Mouse (Mus musculus): ENCODE data around the gene 4930558C23Rik. TPM values are rescaled to one million over a fixed set of nuclear protein-coding genes. Genes with fewer than 3 reads are reported as not detected.
"Not testable (repeated sequence)": the region's sequence is repeated elsewhere in the genome, so short reads cannot be mapped to it uniquely, and the experiment has no call there.

4930558C23Rik gene
- polyA plus RNA-seq, 1 experiment from 2014 or later, result not detected

DNA sequence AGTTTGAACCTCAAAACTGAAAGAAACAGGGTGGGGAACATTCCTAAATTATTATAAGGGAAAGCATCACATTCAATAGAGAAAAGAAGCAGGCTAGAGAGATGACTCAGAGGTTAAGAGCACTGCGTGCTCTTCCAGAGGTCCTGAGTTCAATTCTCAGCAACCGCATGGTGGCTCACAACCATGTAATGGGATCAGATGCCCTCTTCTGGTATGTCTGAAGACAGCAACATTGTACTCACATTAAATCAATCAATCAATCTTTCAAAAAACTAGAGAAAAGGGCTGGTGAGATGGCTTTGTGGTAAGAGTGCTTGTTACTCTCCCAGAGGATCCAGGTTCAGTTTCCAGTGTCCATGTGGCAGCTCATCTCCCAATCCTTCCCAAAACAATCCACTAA lies 6.2 kb upstream of the 4930558C23Rik start:
- Histone ChIP-seq H3K36me3 (ENCODE audit: control insufficient read depth, insufficient read depth) (no peaks in the 10 kb centered on the region), H3K9ac (ENCODE audit: low read length) (no peak overlapping the region), H3K4me1 (ENCODE audit: control insufficient read depth, insufficient read depth, low read length) (no peaks in the 10 kb centered on the region), H3K9me3 (replicated peaks; ENCODE audit: control insufficient read depth, low read length) (0 out of 2 replicates have a peak, but pooled peaks cover 5% of the 10 kb centered on the region), H3K27me3 (ENCODE audit: control insufficient read depth, insufficient read depth, low read length) (no peaks in the 10 kb centered on the region), H3K27ac (ENCODE audit: low read length) (no peak overlapping the region), H3K4me2 (ENCODE audit: low read depth, low read length) (no peak overlapping the region), H3K4me3 (ENCODE audit: low read length) (no peak overlapping the region)
- ATAC-seq (replicated peaks; ENCODE audit: extremely low read depth, insufficient read depth, low FRiP score), result no peak
- 92% methylated on average over 2 of the region's 2 CpGs for WGBS

DNA sequence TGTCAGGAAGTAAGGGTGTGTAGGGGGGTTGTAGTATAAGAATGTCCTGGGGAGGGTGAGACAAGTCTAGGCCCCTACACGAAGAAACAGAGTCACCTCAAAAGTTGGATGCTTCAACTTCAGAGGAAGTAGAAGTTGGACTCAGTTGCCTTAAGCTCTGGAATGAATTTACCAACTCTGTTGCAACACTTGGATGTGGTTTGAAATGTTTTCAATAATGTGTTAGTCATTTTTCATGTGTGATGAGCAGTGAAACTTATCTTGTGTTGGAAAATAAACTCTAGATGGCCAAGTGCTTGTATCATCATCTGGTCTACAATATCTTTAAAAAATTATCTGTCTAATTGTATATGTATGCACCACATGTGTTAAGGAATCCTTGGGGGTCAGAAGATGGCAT lies 5.1 kb upstream of the 4930558C23Rik start:
- Histone ChIP-seq H3K4me2 (ENCODE audit: low read depth, low read length) (no peak overlapping the region), H3K27me3 (ENCODE audit: control insufficient read depth, insufficient read depth, low read length) (no peaks in the 10 kb centered on the region), H3K9ac (ENCODE audit: low read length) (no peak overlapping the region), H3K9me3 (replicated peaks; ENCODE audit: control insufficient read depth, low read length) (no peaks in the 10 kb centered on the region), H3K4me3 (ENCODE audit: low read length) (no peak overlapping the region), H3K36me3 (ENCODE audit: control insufficient read depth, insufficient read depth) (no peaks in the 10 kb centered on the region), H3K4me1 (ENCODE audit: control insufficient read depth, insufficient read depth, low read length) (no peaks in the 10 kb centered on the region), H3K27ac (ENCODE audit: low read length) (no peak overlapping the region)
- no peak for ATAC-seq (replicated peaks; ENCODE audit: extremely low read depth, insufficient read depth, low FRiP score)
- WGBS, result 69% methylated on average over 1 of the region's 1 CpGs

DNA sequence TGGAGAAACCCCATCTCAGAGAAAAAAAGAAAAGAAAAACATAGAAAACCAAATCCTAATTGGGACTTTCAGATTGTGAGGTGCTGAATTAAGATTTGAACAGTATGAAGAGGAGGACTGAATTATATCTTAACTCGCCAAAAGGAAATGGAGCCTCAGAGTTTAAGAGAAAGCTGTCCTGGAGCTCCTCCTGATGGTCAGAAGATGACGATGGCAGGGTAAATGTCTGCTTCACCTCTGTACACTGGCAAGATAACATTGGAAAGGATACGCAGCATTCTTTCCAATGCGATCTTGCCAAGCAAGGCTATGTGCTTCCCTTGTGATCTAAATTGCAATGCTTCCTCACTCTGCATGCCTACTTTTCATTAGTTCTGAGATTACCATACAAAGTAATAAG lies 8.3 kb downstream of the 4930558C23Rik start:
- H3K4me2 ChIP-seq (ENCODE audit: low read depth, low read length), result no peak overlapping the region
- H3K4me1 ChIP-seq (ENCODE audit: control insufficient read depth, insufficient read depth, low read length), result no peaks in the 10 kb centered on the region
- no peaks in the 10 kb centered on the region for H3K27me3 ChIP-seq (ENCODE audit: control insufficient read depth, insufficient read depth, low read length)
- WGBS, result 66% methylated on average over 4 of the region's 4 CpGs
- H3K9ac ChIP-seq (ENCODE audit: low read length), result no peak overlapping the region
- H3K36me3 ChIP-seq (ENCODE audit: control insufficient read depth, insufficient read depth), result no peaks in the 10 kb centered on the region
- ATAC-seq (replicated peaks; ENCODE audit: extremely low read depth, insufficient read depth, low FRiP score), result no peak
- no peak overlapping the region for H3K27ac ChIP-seq (ENCODE audit: low read length)
- H3K4me3 ChIP-seq (ENCODE audit: low read length), result no peak overlapping the region
- H3K9me3 ChIP-seq (replicated peaks; ENCODE audit: control insufficient read depth, low read length), result no peaks in the 10 kb centered on the region

DNA sequence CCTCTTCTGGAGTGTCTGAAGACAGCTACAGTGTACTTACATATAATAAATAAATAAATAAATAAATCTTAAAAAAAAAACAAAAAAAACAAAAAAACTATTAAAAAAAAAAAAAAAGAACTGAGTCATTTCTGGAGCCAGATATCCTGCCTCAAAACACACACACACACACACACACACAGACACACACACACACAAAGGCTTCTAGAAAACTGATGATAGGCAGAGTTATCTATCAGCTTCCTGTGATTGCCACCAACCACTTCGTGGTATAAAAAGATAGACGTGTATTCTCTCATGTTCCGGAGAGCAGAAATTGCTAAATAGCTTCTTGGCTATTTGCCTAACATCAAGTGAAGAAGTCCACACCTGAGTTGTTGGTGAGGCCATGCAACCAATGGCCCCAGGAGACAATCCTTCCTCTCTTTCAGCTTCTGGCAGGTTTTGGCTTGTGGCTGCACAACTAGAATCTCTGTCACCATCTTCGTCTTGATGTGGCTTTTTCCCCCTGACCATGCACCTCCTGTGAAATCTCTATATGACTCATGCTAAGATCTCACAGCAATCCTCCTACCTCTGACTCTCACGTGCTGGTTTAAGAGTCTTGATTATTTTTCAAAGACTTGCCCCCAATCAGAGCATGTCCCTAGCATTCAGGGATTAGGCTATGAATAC lies 17.1 kb downstream of the 4930558C23Rik start:
- Histone ChIP-seq H3K27ac (ENCODE audit: low read length) (no peak overlapping the region), H3K36me3 (ENCODE audit: control insufficient read depth, insufficient read depth) (no peaks in the 10 kb centered on the region), H3K4me2 (ENCODE audit: low read depth, low read length) (no peak overlapping the region), H3K9ac (ENCODE audit: low read length) (no peak overlapping the region), H3K27me3 (ENCODE audit: control insufficient read depth, insufficient read depth, low read length) (no peaks in the 10 kb centered on the region), H3K4me1 (ENCODE audit: control insufficient read depth, insufficient read depth, low read length) (no peaks in the 10 kb centered on the region), H3K9me3 (replicated peaks; ENCODE audit: control insufficient read depth, low read length) (no peaks in the 10 kb centered on the region), H3K4me3 (ENCODE audit: low read length) (no peak overlapping the region)
- no peak for ATAC-seq (replicated peaks; ENCODE audit: extremely low read depth, insufficient read depth, low FRiP score)
- WGBS, result 70% methylated on average over 5 of the region's 5 CpGs

DNA sequence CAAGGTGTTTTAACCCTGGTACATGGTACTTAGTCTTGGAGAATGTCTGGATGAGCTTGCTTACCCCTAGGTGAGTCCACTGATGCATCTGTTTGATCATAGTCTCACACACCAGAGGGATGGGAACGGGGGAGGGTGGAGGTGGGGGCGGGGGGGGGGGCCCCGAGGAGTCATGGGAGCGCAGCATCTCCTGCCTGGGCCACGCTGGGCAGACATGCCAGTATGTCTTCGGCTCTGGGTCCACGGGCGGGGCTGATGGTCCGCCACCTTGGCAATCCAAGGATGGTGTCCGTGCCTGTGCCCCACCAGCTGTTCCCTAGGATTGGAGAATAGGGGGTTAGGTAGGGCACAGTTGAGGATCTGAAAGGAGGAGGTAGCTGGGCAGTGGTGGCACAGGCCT lies 29.4 kb downstream of the 4930558C23Rik start:
- ATAC-seq (replicated peaks; ENCODE audit: extremely low read depth, insufficient read depth, low FRiP score), result no peak
- no peak overlapping the region for H3K4me2 ChIP-seq (ENCODE audit: low read depth, low read length)
- no peak overlapping the region for H3K9ac ChIP-seq (ENCODE audit: low read length)
- no peaks in the 10 kb centered on the region for H3K36me3 ChIP-seq (ENCODE audit: control insufficient read depth, insufficient read depth)
- no peaks in the 10 kb centered on the region for H3K4me1 ChIP-seq (ENCODE audit: control insufficient read depth, insufficient read depth, low read length)
- peaks cover 5% of the 10 kb centered on the region for H3K9me3 ChIP-seq (replicated peaks; ENCODE audit: control insufficient read depth, low read length)
- H3K27ac ChIP-seq (ENCODE audit: low read length), result no peak overlapping the region
- H3K4me3 ChIP-seq (ENCODE audit: low read length), result no peak overlapping the region
- WGBS, result 87% methylated on average over 10 of the region's 10 CpGs
- no peaks in the 10 kb centered on the region for H3K27me3 ChIP-seq (ENCODE audit: control insufficient read depth, insufficient read depth, low read length)

DNA sequence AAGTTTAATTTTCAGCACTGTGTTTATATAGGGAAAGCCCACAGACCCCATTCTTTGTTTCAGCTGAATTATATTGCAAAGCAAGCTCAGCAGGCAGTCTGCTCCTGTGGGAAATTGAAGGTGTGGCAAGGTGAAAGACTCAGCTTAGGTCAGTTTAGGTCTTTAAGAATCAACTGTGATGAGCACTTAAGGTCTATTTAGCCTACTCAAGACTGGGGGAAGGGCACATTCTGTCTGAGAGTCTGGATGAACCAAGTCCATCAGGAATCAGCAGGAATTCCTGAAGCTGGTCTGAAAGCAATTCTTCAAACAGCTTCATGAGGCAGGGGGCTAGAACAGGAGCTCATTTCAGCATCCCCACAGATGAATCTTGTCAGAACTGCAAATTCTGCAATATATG lies 32.5 kb downstream of the 4930558C23Rik start:
- Histone ChIP-seq H3K36me3 (ENCODE audit: control insufficient read depth, insufficient read depth) (no peaks in the 10 kb centered on the region), H3K27ac (ENCODE audit: low read length) (no peak overlapping the region), H3K9me3 (replicated peaks; ENCODE audit: control insufficient read depth, low read length) (no peaks in the 10 kb centered on the region), H3K27me3 (ENCODE audit: control insufficient read depth, insufficient read depth, low read length) (no peaks in the 10 kb centered on the region), H3K4me1 (ENCODE audit: control insufficient read depth, insufficient read depth, low read length) (no peaks in the 10 kb centered on the region), H3K9ac (ENCODE audit: low read length) (no peak overlapping the region), H3K4me3 (ENCODE audit: low read length) (no peak overlapping the region), H3K4me2 (ENCODE audit: low read depth, low read length) (no peak overlapping the region)
- no peak for ATAC-seq (replicated peaks; ENCODE audit: extremely low read depth, insufficient read depth, low FRiP score)

DNA sequence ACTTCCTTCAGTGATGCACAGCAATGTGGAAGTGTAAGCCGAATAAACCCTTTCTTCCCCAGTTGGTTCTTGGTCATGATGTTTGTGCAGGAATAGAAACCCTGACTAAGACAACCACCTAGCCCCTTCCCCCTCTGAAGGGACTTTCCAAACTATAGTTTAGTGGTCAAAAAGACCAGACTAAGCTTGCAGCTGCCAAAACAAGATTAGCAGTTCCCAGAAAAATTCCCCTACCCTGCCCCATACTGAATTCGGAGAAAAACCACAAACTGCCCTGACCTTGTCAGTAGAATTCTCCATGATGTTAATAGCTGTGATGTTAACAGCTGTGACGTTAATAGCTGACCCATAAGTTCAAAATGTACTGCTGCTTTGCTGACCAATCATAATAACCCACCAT lies 42.4 kb downstream of the 4930558C23Rik start:
- not testable (repeated sequence) for H3K36me3 ChIP-seq (ENCODE audit: control insufficient read depth, insufficient read depth)

DNA sequence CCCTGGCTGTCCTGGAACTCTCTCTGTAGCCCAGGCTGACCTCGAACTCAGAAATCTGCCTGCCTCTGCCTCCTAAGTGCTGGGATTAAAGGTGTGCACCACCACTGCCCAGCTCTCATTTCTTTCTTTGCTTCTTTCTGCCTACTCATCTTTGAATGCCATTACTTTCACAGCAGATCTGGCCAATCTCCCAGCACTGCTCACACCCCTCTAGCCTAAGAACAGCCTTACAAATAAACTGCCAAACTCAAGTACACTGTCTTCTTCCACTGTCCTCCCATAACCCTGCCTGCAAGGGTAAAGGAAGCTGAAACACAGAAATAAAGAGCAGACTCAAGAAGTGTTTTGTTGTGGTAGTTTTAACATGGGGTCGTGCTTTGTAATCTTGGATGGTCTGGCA lies 44.9 kb downstream of the 4930558C23Rik start:
- ATAC-seq (replicated peaks; ENCODE audit: extremely low read depth, insufficient read depth, low FRiP score), result no peak
- Histone ChIP-seq H3K36me3 (ENCODE audit: control insufficient read depth, insufficient read depth) (peaks cover 7% of the 10 kb centered on the region), H3K27ac (ENCODE audit: low read length) (no peak overlapping the region), H3K4me2 (ENCODE audit: low read depth, low read length) (no peak overlapping the region), H3K4me1 (ENCODE audit: control insufficient read depth, insufficient read depth, low read length) (peaks cover 5% of the 10 kb centered on the region; the same call in 1 of the 2 replicates), H3K4me3 (ENCODE audit: low read length) (no peak overlapping the region), H3K9me3 (replicated peaks; ENCODE audit: control insufficient read depth, low read length) (no peaks in the 10 kb centered on the region), H3K9ac (ENCODE audit: low read length) (no peak overlapping the region), H3K27me3 (ENCODE audit: control insufficient read depth, insufficient read depth, low read length) (no peaks in the 10 kb centered on the region)
- 92% methylated on average over 2 of the region's 2 CpGs for WGBS

More for the DNA sequence above, 42.4 kb downstream of the 4930558C23Rik start:
- ATAC-seq (replicated peaks; ENCODE audit: extremely low read depth, insufficient read depth, low FRiP score); H3K4me1 ChIP-seq (ENCODE audit: control insufficient read depth, insufficient read depth, low read length); H3K27me3 ChIP-seq (ENCODE audit: control insufficient read depth, insufficient read depth, low read length); H3K4me3 ChIP-seq (ENCODE audit: low read length); H3K4me2 ChIP-seq (ENCODE audit: low read depth, low read length); H3K9ac ChIP-seq (ENCODE audit: low read length); H3K9me3 ChIP-seq (replicated peaks; ENCODE audit: control insufficient read depth, low read length); H3K27ac ChIP-seq (ENCODE audit: low read length): not testable (repeated sequence)
- WGBS, result 66% methylated on average over 3 of the region's 3 CpGs

DNA sequence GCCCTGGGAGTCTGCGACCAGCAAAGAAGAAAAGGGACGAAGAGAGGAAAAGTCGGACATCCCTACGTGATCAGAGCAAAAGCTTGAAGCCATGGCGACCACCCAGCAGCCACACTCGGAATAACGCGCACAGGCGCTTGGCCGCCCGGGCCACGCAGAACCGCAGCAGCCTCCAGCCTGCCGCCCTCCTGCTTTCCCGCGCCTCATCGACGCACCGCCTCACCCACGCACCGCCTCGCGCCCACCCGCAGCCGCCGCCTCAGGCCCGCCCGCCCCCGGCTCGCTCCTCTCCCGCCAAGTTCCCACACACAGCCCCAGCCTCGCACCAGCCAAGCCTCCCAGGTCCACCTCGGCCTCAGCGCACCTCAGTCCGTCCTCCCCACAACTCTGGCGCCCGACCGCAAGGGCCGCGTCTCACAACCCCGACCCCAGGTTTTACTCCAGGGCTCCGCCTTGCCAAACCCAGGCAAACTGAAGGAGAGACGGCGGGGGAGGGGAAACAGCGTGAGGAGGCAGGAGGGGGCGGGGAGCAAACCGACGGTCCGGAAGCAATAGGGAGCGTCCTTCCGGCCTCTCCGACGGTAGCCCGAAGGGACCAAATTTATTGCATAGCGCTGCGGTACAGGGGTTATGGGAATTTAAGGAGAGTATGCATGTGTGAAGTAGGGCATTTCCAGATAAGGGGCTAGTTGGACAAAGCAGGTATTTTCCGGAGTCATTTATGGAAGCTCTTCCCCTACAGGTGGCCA lies 45.8 kb downstream of the 4930558C23Rik start, which contains the start of gene Setdb1:
Gene Setdb1, minus strand, starts transcription at position 502 of the 749 bp plus-strand sequence.
- H3K27ac ChIP-seq (ENCODE audit: low read length), result peak within 1 kb of the TSS; percentile 31; the same call in 1 of the 2 replicates
- peak within 1 kb of the TSS; percentile 60 for H3K4me3 ChIP-seq (ENCODE audit: low read length)
- under 1% methylated on average over 32 of the region's 57 CpGs for WGBS

More for the DNA sequence above, 45.8 kb downstream of the 4930558C23Rik start, which contains the start of gene Setdb1:
- not testable (repeated sequence) for H3K4me1 ChIP-seq (ENCODE audit: control insufficient read depth, insufficient read depth, low read length); H3K9me3 ChIP-seq (replicated peaks; ENCODE audit: control insufficient read depth, low read length); H3K27me3 ChIP-seq (ENCODE audit: control insufficient read depth, insufficient read depth, low read length)
- Histone ChIP-seq H3K4me2 (ENCODE audit: low read depth, low read length) (peak within 1 kb of the TSS; percentile 59), H3K9ac (ENCODE audit: low read length) (peak within 1 kb of the TSS; percentile 72), H3K36me3 (ENCODE audit: control insufficient read depth, insufficient read depth) (peaks cover 11% of the 10 kb centered on the region)
- peak; percentile 94 for ATAC-seq (replicated peaks; ENCODE audit: extremely low read depth, insufficient read depth, low FRiP score)
